Mouse (Mus musculus): ENCODE data around the gene Syngr4. TPM values are rescaled to one million over a fixed set of nuclear protein-coding genes. Genes with fewer than 3 reads are reported as not detected.

The Syngr4 gene
- polyA plus RNA-seq, 1 experiment from 2014 or later: 0.82 TPM

DNA sequence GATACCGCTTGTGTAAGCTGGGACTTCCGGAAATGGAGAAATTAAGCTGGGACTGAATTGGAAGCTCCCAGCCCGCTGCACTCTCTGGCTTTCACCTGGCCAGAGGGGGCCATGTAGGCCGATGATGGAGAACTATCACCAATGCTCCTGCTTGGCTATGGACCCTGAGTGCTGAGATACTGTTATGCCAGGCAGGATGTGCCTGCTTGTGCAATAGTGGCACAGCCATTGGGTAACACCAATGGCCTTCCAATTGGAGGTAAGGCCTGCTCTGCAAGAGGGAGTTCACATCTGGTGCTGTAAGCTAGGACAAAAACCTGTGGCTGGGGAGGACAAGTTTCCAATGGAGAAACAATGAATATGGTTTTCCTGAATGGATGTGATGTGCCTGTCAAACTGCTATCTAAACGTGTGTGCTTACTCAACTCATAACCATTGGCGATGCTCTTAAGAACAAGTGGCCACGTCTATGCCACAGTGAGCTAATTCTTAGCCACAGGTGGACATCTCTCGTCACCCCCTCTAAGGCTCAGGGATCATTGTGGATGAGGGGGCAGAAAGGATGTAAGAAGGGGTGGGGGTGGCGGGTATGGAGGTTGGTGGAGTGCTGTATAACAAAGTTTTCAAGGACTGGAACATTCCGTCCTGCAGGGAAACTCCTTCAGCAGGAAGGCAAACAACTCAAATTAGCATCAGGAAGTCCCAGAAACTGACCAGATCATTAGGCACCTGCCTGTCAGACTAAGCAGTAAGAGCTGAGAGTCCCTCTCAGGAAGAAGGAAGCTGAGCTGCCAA is 53.4 kb downstream of the Syngr4 start:
- H3K27me3 ChIP-seq (ENCODE audit: control insufficient read depth, insufficient read depth, low read length): no peaks in the 10 kb centered on the region
- no peak overlapping the region for H3K4me2 ChIP-seq (ENCODE audit: low read depth)
- no peaks in the 10 kb centered on the region for H3K4me1 ChIP-seq (ENCODE audit: control insufficient read depth, insufficient read depth, low read length)
- no peaks in the 10 kb centered on the region for H3K9me3 ChIP-seq (ENCODE audit: control insufficient read depth, low read length)
- H3K4me3 ChIP-seq (ENCODE audit: low read depth, low read length): no peak overlapping the region
- 90% methylated on average over 10 of the region's 10 CpGs for WGBS
- ATAC-seq (ENCODE audit: insufficient read depth, low FRiP score, low TSS enrichment) (no peak), DNase-seq (ENCODE audit: low spot score) (no peak)
- H3K27ac ChIP-seq (ENCODE audit: low read depth, low read length): no peak overlapping the region
- no peak overlapping the region for H3K9ac ChIP-seq (ENCODE audit: low read length)
- no peaks in the 10 kb centered on the region for H3K36me3 ChIP-seq (ENCODE audit: control insufficient read depth, insufficient read depth, low read length)

Other genes starting within 250 kb of the Syngr4 start
- gene Fut2, start 230.3 kb downstream of the Syngr4 start, polyA plus RNA-seq (2014; fragmentation: Nextera tagmentation; extraction: Ambion mirVana): 0.08 and 0.11 TPM in 2 replicates
- gene Ntn5, start 212.7 kb downstream of the Syngr4 start, polyA plus RNA-seq (2014; fragmentation: Nextera tagmentation; extraction: Ambion mirVana): 1.1 and 1.4 TPM in 2 replicates
- gene Sec1, start 202.3 kb downstream of the Syngr4 start, polyA plus RNA-seq (2014; fragmentation: Nextera tagmentation; extraction: Ambion mirVana): 1.7 and 2.1 TPM in 2 replicates
- gene Car11, start 196.9 kb downstream of the Syngr4 start, polyA plus RNA-seq (2014; fragmentation: Nextera tagmentation; extraction: Ambion mirVana): 11.5 and 12.4 TPM in 2 replicates
- gene Dbp, start 191.6 kb downstream of the Syngr4 start, polyA plus RNA-seq (2014; fragmentation: Nextera tagmentation; extraction: Ambion mirVana): 3.3 and 3.7 TPM in 2 replicates
- 929 and 960 TPM in 2 replicates for gene Rpl18, start 181.3 kb downstream of the Syngr4 start, polyA plus RNA-seq (2014; fragmentation: Nextera tagmentation; extraction: Ambion mirVana)
- 23.7 and 25.3 TPM in 2 replicates for gene Sphk2, start 178.7 kb downstream of the Syngr4 start, polyA plus RNA-seq (2014; fragmentation: Nextera tagmentation; extraction: Ambion mirVana)
- 0.28 and 0.42 TPM in 2 replicates for gene Fam83e, start 175.5 kb downstream of the Syngr4 start, polyA plus RNA-seq (2014; fragmentation: Nextera tagmentation; extraction: Ambion mirVana)
- not detected in 2 replicates for gene Spaca4, start 170.9 kb downstream of the Syngr4 start, polyA plus RNA-seq (2014; fragmentation: Nextera tagmentation; extraction: Ambion mirVana)
- 3.8 and 4.3 TPM in 2 replicates for gene Lmtk3, start 113.0 kb downstream of the Syngr4 start, polyA plus RNA-seq (2014; fragmentation: Nextera tagmentation; extraction: Ambion mirVana)
- gene Sult2b1, start 112.0 kb downstream of the Syngr4 start, polyA plus RNA-seq (2014; fragmentation: Nextera tagmentation; extraction: Ambion mirVana): 1.1 and 1.8 TPM in 2 replicates
- 223 and 239 TPM in 2 replicates for gene Cyth2, start 82.1 kb downstream of the Syngr4 start, polyA plus RNA-seq (2014; fragmentation: Nextera tagmentation; extraction: Ambion mirVana)
- 0.88 and 1.4 TPM in 2 replicates for gene Kcnj14, start 71.9 kb downstream of the Syngr4 start, polyA plus RNA-seq (2014; fragmentation: Nextera tagmentation; extraction: Ambion mirVana)
- 69.8 and 76.5 TPM in 2 replicates for gene Grwd1, start 65.8 kb downstream of the Syngr4 start, polyA plus RNA-seq (2014; fragmentation: Nextera tagmentation; extraction: Ambion mirVana)
- 75.4 and 86.4 TPM in 2 replicates for gene Kdelr1, start 23.9 kb downstream of the Syngr4 start, polyA plus RNA-seq (2014; fragmentation: Nextera tagmentation; extraction: Ambion mirVana)
- 0.37 and 0.73 TPM in 2 replicates for gene Grin2d, start 18.3 kb downstream of the Syngr4 start, polyA plus RNA-seq (2014; fragmentation: Nextera tagmentation; extraction: Ambion mirVana)
- 2.8 and 3.9 TPM in 2 replicates for gene Tmem143, start 227 bp upstream of the Syngr4 start, polyA plus RNA-seq (2014; fragmentation: Nextera tagmentation; extraction: Ambion mirVana)
- gene Emp3, start 24.7 kb upstream of the Syngr4 start, polyA plus RNA-seq (2014; fragmentation: Nextera tagmentation; extraction: Ambion mirVana): 20.3 and 24.6 TPM in 2 replicates
- 2.9 and 3.4 TPM in 2 replicates for gene Ccdc114, start 27.4 kb upstream of the Syngr4 start, polyA plus RNA-seq (2014; fragmentation: Nextera tagmentation; extraction: Ambion mirVana)
- gene Abcc6, start 133.6 kb upstream of the Syngr4 start, polyA plus RNA-seq (2014; fragmentation: Nextera tagmentation; extraction: Ambion mirVana): 0.15 and 0.20 TPM in 2 replicates
- gene Nomo1, start 137.0 kb upstream of the Syngr4 start, polyA plus RNA-seq (2014; fragmentation: Nextera tagmentation; extraction: Ambion mirVana): 18.0 and 19.2 TPM in 2 replicates
- gene Kcnj11, start 204.1 kb upstream of the Syngr4 start, polyA plus RNA-seq (2014; fragmentation: Nextera tagmentation; extraction: Ambion mirVana): 0.31 and 0.69 TPM in 2 replicates